Mouse (Mus musculus) CH12.LX (cell line): ENCODE measurements at regions not wholly inside any gene's neighbourhood (a gene's known extent, or its start where the extent isn't known, plus 50 kb on each side); places are given as distances from the start of the nearest gene placed in this dataset.
A peak's percentile ranks its signal among the peaks of the same experiment; 100 is the strongest.

Experiments used
- DNase-seq: peaks from one replicate; pipeline ENCODE4 v3.0.0-alpha.2; 2013; ENCODE audit errors: extremely low read depth
- H3K27ac ChIP-seq: 2 replicates; pipeline ENCODE4 v1.5.1; 2012; ENCODE audit warnings: low read depth, mild to moderate bottlenecking, control low read depth, moderate library complexity; ENCODE audit not compliant: insufficient read depth
- H3K27me3 ChIP-seq: replicated peaks from 2 replicates; pipeline ENCODE3; 2012; ENCODE audit warnings: inconsistent platforms
- H3K36me3 ChIP-seq, 2 experiments: replicated peaks in 1 of 2; 2 replicates each; pipeline versions ENCODE3 to v1.6.1; 2012; ENCODE audit warnings: inconsistent platforms in 1 of 2, low read length in 1 of 2, mild to moderate bottlenecking in 1 of 2, mixed read lengths in 1 of 2, moderate library complexity in 1 of 2; ENCODE audit not compliant: control insufficient read depth in 1 of 2, insufficient read depth in 1 of 2
- H3K4me1 ChIP-seq, 2 experiments: 2 replicates each; pipeline ENCODE4 v1.6.1; 2012; ENCODE audit warnings: inconsistent platforms in 1 of 2, moderate library complexity in 1 of 2; ENCODE audit not compliant: insufficient read depth in 2 of 2, control insufficient read depth in 1 of 2
- H3K4me2 ChIP-seq: 2 replicates; pipeline ENCODE4 v1.6.1; 2012; ENCODE audit warnings: low read depth, mild to moderate bottlenecking, control low read depth; ENCODE audit not compliant: poor library complexity, insufficient read depth, severe bottlenecking
- H3K4me3 ChIP-seq, 3 experiments: fragments of 150-350 bp in 1 of 3; sonication (generic) in 1 of 3; replicated peaks in 1 of 3; 2 replicates each; pipeline versions ENCODE3 to v1.5.1; 2011 to 2012; ENCODE audit warnings: low read depth in 2 of 3, low read length in 2 of 3, mild to moderate bottlenecking in 2 of 3, moderate library complexity in 2 of 3, control low read depth in 1 of 3, improper control_type of control experiment in 1 of 3, inconsistent platforms in 1 of 3, mixed read lengths in 1 of 3; ENCODE audit not compliant: poor library complexity in 1 of 3
- H3K79me2 ChIP-seq: replicated peaks from 2 replicates; pipeline ENCODE4 v1.6.1; 2012; ENCODE audit warnings: mild to moderate bottlenecking, moderate library complexity; ENCODE audit not compliant: control insufficient read depth, poor library complexity, insufficient read depth, severe bottlenecking; ENCODE audit errors: extremely low read depth
- H3K9ac ChIP-seq: 2 replicates; pipeline ENCODE4 v1.6.1; 2012; ENCODE audit warnings: low read depth, mild to moderate bottlenecking, control low read depth, moderate library complexity; ENCODE audit not compliant: insufficient read depth
- H3K9me3 ChIP-seq: replicated peaks from 2 replicates; pipeline ENCODE3; 2012; ENCODE audit warnings: low read length, inconsistent platforms, mixed read lengths
- CHD1 ChIP-seq: IDR thresholded peaks from 2 replicates; pipeline ENCODE4 v1.6.1; 2012; ENCODE audit warnings: low read depth, low read length, improper control_type of control experiment, inconsistent platforms
- E2F4 ChIP-seq: IDR thresholded peaks from 2 replicates; pipeline ENCODE4 v1.6.1; 2011; ENCODE audit warnings: low read depth, low read length, improper control_type of control experiment; ENCODE audit not compliant: insufficient replicate concordance
- GABPA ChIP-seq: IDR thresholded peaks from 2 replicates; pipeline ENCODE4 v1.6.1; 2012; ENCODE audit warnings: low read depth, low read length, improper control_type of control experiment, inconsistent platforms; ENCODE audit not compliant: insufficient replicate concordance
- JUN ChIP-seq: IDR thresholded peaks from 2 replicates; pipeline ENCODE4 v1.6.1; 2011; ENCODE audit warnings: low read depth, mild to moderate bottlenecking, low read length, improper control_type of control experiment, moderate library complexity; ENCODE audit not compliant: insufficient read depth
- MAZ ChIP-seq: IDR thresholded peaks from 2 replicates; pipeline ENCODE4 v1.6.1; 2012; ENCODE audit warnings: low read depth, mild to moderate bottlenecking, inconsistent platforms, low read length, improper control_type of control experiment, moderate library complexity
- NELFE ChIP-seq: IDR thresholded peaks from 2 replicates; pipeline ENCODE4 v1.6.1; 2011; ENCODE audit warnings: low read depth, low read length, improper control_type of control experiment
- POLR2A ChIP-seq: IDR thresholded peaks from 2 replicates; pipeline ENCODE4 v1.6.1; 2011; ENCODE audit warnings: low read depth, mild to moderate bottlenecking, improper control_type of control experiment, low read length
- USF1 ChIP-seq: IDR thresholded peaks from 2 replicates; pipeline ENCODE4 v1.6.1; 2014; ENCODE audit warnings: low read depth, mild to moderate bottlenecking, inconsistent platforms, low read length, improper control_type of control experiment
- ZC3H11A ChIP-seq: IDR thresholded peaks from 2 replicates; pipeline ENCODE4 v1.6.1; 2012; ENCODE audit warnings: low read depth, mild to moderate bottlenecking, inconsistent platforms, low read length, improper control_type of control experiment
- dilution Hi-C: fragments of 300-500 bp; cut with MboI; formaldehyde crosslinking; loops from 2 replicates; pipeline ENCODE4 v1.14.3; 2020; ENCODE audit warnings: low sequenced_read_pairs; ENCODE audit not compliant: extremely low pct_unique_long_range_greater_than_20kb, extremely low pct_ligation_motif_present
- in situ Hi-C: fragments of 300-500 bp; cut with MboI; formaldehyde crosslinking; loops from 3 replicates; pipeline ENCODE4 v1.14.3; 2019; ENCODE audit warnings: low sequenced_read_pairs, low pct_ligation_motif_present, low pct_unique_long_range_greater_than_20kb, mixed read lengths

GRCm38 (mm10) chr2:149614078-149614939 is 209.5 kb downstream of the Cst10 start:
- Histone ChIP-seq H3K9ac (no peak overlapping the region), H3K27ac (no peak overlapping the region), H3K4me1 (no peaks in the 10 kb centered on the region), H3K36me3 (no peaks in the 10 kb centered on the region), H3K79me2 (no peaks in the 10 kb centered on the region), H3K27me3 (no peaks in the 10 kb centered on the region), H3K9me3 (no peaks in the 10 kb centered on the region), H3K4me2 (no peak overlapping the region), H3K4me3 (no peak overlapping the region)
- dilution Hi-C loops (no loop called here), in situ Hi-C loops (no loop called here)
- TF ChIP-seq MAZ = no peak
- TF ChIP-seq CHD1 = no peak
- DNase-seq = no peak

- Histone ChIP-seq H3K9ac (no peak overlapping the region), H3K4me1 (no peaks in the 10 kb centered on the region), H3K36me3 (no peaks in the 10 kb centered on the region), H3K9me3 (no peaks in the 10 kb centered on the region), H3K79me2 (no peaks in the 10 kb centered on the region), H3K4me2 (no peak overlapping the region), H3K27ac (no peak overlapping the region), H3K4me3 (no peak overlapping the region), H3K27me3 (peaks cover 8% of the 10 kb centered on the region)
- in situ Hi-C loops = no loop called here
- dilution Hi-C loops = no loop called here
- DNase-seq = no peak
- no peak for TF ChIP-seq NELFE
- no peak for TF ChIP-seq JUN
- no peak for TF ChIP-seq USF1
- no peak for TF ChIP-seq GABPA
- TF ChIP-seq E2F4 = no peak
- TF ChIP-seq MAZ = no peak
- TF ChIP-seq ZC3H11A = no peak
- TF ChIP-seq POLR2A = no peak
Observed at GRCm38 (mm10) chr2:149625626-149626025, 203.4 kb upstream of the Syndig1 start.

GRCm38 (mm10) chr2:149641207-149641606 is 187.8 kb upstream of the Syndig1 start:
- no peaks in the 10 kb centered on the region for H3K9me3 ChIP-seq
- no peak overlapping the region for H3K4me2 ChIP-seq
- no peak for TF ChIP-seq CHD1
- H3K27me3 ChIP-seq = no peaks in the 10 kb centered on the region
- DNase-seq = peak; percentile 8
- in situ Hi-C loops = no loop called here
- no peaks in the 10 kb centered on the region for H3K36me3 ChIP-seq
- H3K27ac ChIP-seq = no peak overlapping the region
- no peak overlapping the region for H3K9ac ChIP-seq
- H3K4me1 ChIP-seq = no peaks in the 10 kb centered on the region
- dilution Hi-C loops = no loop called here
- no peaks in the 10 kb centered on the region for H3K79me2 ChIP-seq
- no peak overlapping the region for H3K4me3 ChIP-seq
